19 mouse cellular contexts compared by ENCODE assay signal in the genomic region with DNA sequence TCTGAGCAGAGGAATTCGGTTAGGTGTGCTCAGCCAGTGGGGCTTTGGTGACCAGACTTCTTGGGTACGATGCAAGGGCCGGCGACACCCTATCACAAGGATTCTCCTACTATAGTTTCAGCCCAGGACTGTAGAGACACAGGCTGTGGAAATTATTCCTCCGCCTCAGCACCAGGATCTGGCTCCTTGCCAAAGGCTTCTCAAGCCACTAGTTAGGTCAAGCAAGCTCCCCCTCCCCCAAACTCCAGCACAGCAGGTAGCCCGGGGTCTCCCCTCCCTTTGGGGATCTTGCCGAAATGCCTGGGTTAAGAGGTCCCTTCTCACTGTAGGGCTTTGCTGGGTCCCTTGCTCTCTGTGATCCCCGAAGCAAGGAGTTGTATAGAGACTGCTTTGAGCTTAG. TPM values are rescaled to one million over a fixed set of nuclear protein-coding genes. Genes with fewer than 3 reads are reported as not detected.
"Had no signal": no experiment of that assay in that cellular context is flagged by ENCODE, and none has a peak within 500 bp of the region (broad histone marks: within the 10 kb centered on the region; RNA-seq: fewer than 3 reads in every experiment).

No protein-coding gene starts in this region.

- H3K27ac ChIP-seq: limb, embryonic 12.5 days; liver, embryonic 14.5 days; midbrain, embryonic 12.5 days; neural tube, embryonic 15.5 days had no signal

- H3K9me3 ChIP-seq: limb, embryonic 12.5 days; midbrain, embryonic 12.5 days; neural tube, embryonic 15.5 days had no signal

- H3K27me3 ChIP-seq: midbrain, embryonic 12.5 days; neural tube, embryonic 15.5 days had no signal

- H3K4me1 ChIP-seq: limb, embryonic 12.5 days; neural tube, embryonic 15.5 days had no signal

- H3K9ac ChIP-seq: limb, embryonic 12.5 days; liver, embryonic 14.5 days; midbrain, embryonic 12.5 days; neural tube, embryonic 15.5 days had no signal

- DNase-seq: kidney, adult 2 months; kidney, postnatal 36 days; layer of hippocampus, adult 9-11 months; layer of hippocampus, postnatal 36 days; lung, adult 18-20 months; right cerebral cortex, postnatal 4 days; spleen, adult 18-20 months; thymus, adult 18-20 months; thymus, postnatal 25 days had no signal

- H3K4me3 ChIP-seq: limb, embryonic 12.5 days; midbrain, embryonic 12.5 days; myocyte; neural tube, embryonic 15.5 days had no signal

- H3K4me2 ChIP-seq: limb, embryonic 12.5 days; midbrain, embryonic 12.5 days; neural tube, embryonic 15.5 days had no signal

RNA-seq across cellular contexts. Expression of gene Fbxo41, which starts 30.8 kb away (rescaled TPM):
- total RNA-seq: liver, adult 2 months; megakaryocyte-erythroid progenitor cell, adult 5-6 weeks had no signal
- polyA plus RNA-seq: liver, adult 2 months; liver, embryonic 14.5 days; myocyte had no signal

RNA-seq across cellular contexts. Expression of gene Egr4, which starts 41.4 kb away (rescaled TPM):
- total RNA-seq: liver, adult 2 months had no signal
- polyA plus RNA-seq: kidney, adult 2 months; limb, embryonic 12.5 days; liver, adult 2 months; liver, embryonic 14.5 days; midbrain, embryonic 12.5 days; myocyte; neural tube, embryonic 11.5 days; stomach, embryonic 14.5 days; urinary bladder, adult 2 months had no signal
